Mouse (Mus musculus): ENCODE results near the gene Card19. TPM values are rescaled to one million over a fixed set of nuclear protein-coding genes. Genes with fewer than 3 reads are reported as not detected.

Gene Card19
- 108 and 124 TPM in 2 replicates for polyA plus RNA-seq (2012; rRNA removed)

DNA sequence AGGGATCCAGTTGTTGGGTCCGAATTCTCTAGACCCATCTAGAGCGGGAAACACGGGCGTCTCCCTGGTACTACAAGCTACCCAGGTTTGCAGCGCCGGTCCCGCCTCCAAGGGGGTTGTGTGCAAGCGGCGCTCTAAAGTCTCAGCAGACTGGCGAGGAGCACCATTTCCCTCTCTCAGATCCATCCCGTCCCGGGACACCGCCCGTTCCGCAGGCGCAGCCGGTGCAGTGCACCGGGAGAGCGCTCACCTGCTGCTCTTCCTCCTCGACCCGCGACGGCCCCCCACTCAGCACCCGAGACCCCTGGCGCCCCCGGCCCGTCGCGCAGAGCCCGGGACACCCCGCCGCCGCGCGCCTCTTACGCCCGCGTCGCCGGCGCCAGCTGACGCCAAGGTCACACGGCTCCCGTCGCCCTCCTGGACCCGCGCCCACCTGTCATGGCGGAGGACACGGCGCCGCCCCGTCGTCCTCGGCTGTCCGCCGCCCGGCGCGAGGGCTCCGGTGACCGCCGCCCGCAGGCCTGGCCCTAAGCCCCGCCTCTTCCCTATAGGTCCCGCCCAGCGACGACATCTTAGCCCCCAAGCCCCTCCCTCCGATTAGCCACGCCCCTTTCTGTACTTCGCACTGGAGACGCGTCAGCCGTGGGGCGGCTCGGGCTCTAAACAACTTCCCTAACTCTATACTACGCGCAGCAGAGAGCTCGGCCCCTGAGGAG, at the start of gene Card19:
TSS of gene Card19 (minus strand) at position 534 of the 716 bp plus-strand sequence.
- WGBS = under 1% methylated on average over 78 of the region's 78 CpGs
- no peaks in the 10 kb centered on the region for H3K36me3 ChIP-seq (ENCODE audit: control insufficient read depth, insufficient read depth, low read length)
- peak within 1 kb of the TSS; percentile 67 for H3K4me3 ChIP-seq (ENCODE audit: insufficient read depth, low read depth, low read length)
- peak within 1 kb of the TSS; percentile 91 for H3K27ac ChIP-seq (ENCODE audit: insufficient read depth, low read depth, low read length)
- H3K27me3 ChIP-seq (replicated peaks; ENCODE audit: control insufficient read depth, insufficient read depth, low read length) = no peaks in the 10 kb centered on the region
- H3K4me1 ChIP-seq (ENCODE audit: control insufficient read depth, insufficient read depth, low read length) = peaks cover 12% of the 10 kb centered on the region; the same call in 1 of the 2 replicates
- TF ChIP-seq POLR2A (IDR thresholded peaks at IDR 0.05; ENCODE audit: low read depth, low read length) (peak; percentile 46), CTCF (conservative IDR thresholded peaks at IDR 0.05; ENCODE audit: insufficient read depth, insufficient read length, low read depth, low read length) (no peak)
- DNase-seq = peak; percentile 98

GRCm38 (mm10) chr13:49260036-49260722, 44.3 kb upstream of the Card19 start:
- Histone ChIP-seq H3K4me3 (ENCODE audit: insufficient read depth, low read depth, low read length) (no peak overlapping the region), H3K36me3 (ENCODE audit: control insufficient read depth, insufficient read depth, low read length) (no peaks in the 10 kb centered on the region), H3K4me1 (ENCODE audit: control insufficient read depth, insufficient read depth, low read length) (no peaks in the 10 kb centered on the region), H3K27ac (ENCODE audit: insufficient read depth, low read depth, low read length) (no peak overlapping the region), H3K27me3 (replicated peaks; ENCODE audit: control insufficient read depth, insufficient read depth, low read length) (no peaks in the 10 kb centered on the region)
- 57% methylated on average over 15 of the region's 15 CpGs for WGBS
- DNase-seq = no peak
- no peak for TF ChIP-seq CTCF (conservative IDR thresholded peaks at IDR 0.05; ENCODE audit: insufficient read depth, insufficient read length, low read depth, low read length)
- no peak for TF ChIP-seq POLR2A (IDR thresholded peaks at IDR 0.05; ENCODE audit: low read depth, low read length)

DNA sequence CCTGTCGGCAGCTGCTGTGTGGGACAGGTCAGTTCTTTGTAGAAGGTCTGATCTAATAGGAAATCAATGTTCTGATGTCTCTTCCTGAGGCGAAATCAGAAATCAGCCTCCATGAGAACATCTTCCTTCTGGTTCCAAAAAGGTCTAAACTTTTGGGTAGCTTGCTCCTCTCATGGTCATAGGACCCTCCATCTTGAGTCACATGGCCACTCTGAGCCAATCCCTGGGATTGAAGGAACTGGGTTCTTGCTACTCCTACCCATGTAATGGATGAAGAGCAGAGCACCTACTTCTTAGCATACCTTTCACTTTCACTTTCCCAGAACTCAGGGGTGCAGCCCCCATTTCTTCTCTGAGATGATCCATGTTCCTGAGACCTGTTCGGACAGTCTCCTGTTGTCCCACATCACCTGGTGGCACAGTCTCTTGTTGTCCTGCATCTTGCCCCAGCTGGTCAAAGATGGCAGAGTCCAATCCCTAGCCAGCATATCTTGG, 42.0 kb upstream of the Card19 start:
- Histone ChIP-seq H3K36me3 (ENCODE audit: control insufficient read depth, insufficient read depth, low read length) (no peaks in the 10 kb centered on the region), H3K4me3 (ENCODE audit: insufficient read depth, low read depth, low read length) (no peak overlapping the region), H3K27me3 (replicated peaks; ENCODE audit: control insufficient read depth, insufficient read depth, low read length) (no peaks in the 10 kb centered on the region), H3K27ac (ENCODE audit: insufficient read depth, low read depth, low read length) (no peak overlapping the region), H3K4me1 (ENCODE audit: control insufficient read depth, insufficient read depth, low read length) (no peaks in the 10 kb centered on the region)
- no peak for DNase-seq
- no peak for TF ChIP-seq POLR2A (IDR thresholded peaks at IDR 0.05; ENCODE audit: low read depth, low read length)
- no peak for TF ChIP-seq CTCF (conservative IDR thresholded peaks at IDR 0.05; ENCODE audit: insufficient read depth, insufficient read length, low read depth, low read length)
- WGBS = 74% methylated on average over 3 of the region's 3 CpGs

DNA sequence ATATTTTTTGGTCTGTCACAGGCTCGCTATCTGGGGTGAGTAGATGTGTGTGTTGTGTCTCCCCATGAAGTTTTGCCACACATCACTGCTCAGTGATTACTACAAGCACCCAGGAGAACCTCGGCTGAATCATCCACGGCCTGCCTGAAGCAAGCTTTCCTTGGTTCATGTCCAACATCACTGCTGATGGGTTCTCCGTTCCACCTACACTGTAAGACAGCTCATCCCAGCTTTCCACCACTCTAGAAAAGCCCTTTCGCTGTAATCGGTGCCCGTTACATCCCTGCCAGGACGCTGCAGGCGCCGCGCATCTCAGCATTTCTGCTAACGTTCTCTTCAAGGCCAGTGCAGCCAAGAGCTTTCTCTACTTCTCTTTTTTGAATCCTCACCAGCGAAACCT, 36.9 kb upstream of the Card19 start:
- no peak overlapping the region for H3K4me3 ChIP-seq (ENCODE audit: insufficient read depth, low read depth, low read length)
- no peaks in the 10 kb centered on the region for H3K27me3 ChIP-seq (replicated peaks; ENCODE audit: control insufficient read depth, insufficient read depth, low read length)
- no peak for DNase-seq
- H3K36me3 ChIP-seq (ENCODE audit: control insufficient read depth, insufficient read depth, low read length) = no peaks in the 10 kb centered on the region
- TF ChIP-seq CTCF (conservative IDR thresholded peaks at IDR 0.05; ENCODE audit: insufficient read depth, insufficient read length, low read depth, low read length) = no peak
- WGBS = 85% methylated on average over 13 of the region's 13 CpGs
- H3K4me1 ChIP-seq (ENCODE audit: control insufficient read depth, insufficient read depth, low read length) = peaks cover 14% of the 10 kb centered on the region; the same call in 1 of the 2 replicates
- H3K27ac ChIP-seq (ENCODE audit: insufficient read depth, low read depth, low read length) = no peak overlapping the region

DNA sequence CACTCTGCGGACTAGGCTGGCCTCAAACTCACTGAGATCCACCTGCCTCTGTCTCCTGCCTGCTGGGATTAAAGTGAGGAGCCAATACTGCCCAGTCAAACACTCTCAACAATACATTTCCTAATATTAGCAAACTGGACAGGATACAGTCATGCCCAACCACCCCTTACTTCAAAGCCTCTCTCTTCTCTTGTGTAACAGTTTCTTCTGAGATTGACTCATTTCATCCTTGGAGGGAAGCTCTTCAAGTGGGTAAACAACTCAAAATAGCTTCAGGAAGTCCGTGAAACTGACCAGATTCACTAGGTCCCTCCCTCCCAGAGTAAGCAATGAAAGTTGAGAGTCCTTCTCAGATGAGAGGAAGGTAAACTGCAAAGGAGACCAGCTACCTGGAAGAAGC, 36.3 kb upstream of the Card19 start:
- WGBS = 68% methylated on average over 2 of the region's 2 CpGs
- Histone ChIP-seq H3K4me3 (ENCODE audit: insufficient read depth, low read depth, low read length) (no peak overlapping the region), H3K27ac (ENCODE audit: insufficient read depth, low read depth, low read length) (no peak overlapping the region), H3K4me1 (ENCODE audit: control insufficient read depth, insufficient read depth, low read length) (peaks cover 14% of the 10 kb centered on the region; the same call in 1 of the 2 replicates), H3K36me3 (ENCODE audit: control insufficient read depth, insufficient read depth, low read length) (no peaks in the 10 kb centered on the region), H3K27me3 (replicated peaks; ENCODE audit: control insufficient read depth, insufficient read depth, low read length) (no peaks in the 10 kb centered on the region)
- DNase-seq = no peak
- no peak for TF ChIP-seq POLR2A (IDR thresholded peaks at IDR 0.05; ENCODE audit: low read depth, low read length)
- TF ChIP-seq CTCF (conservative IDR thresholded peaks at IDR 0.05; ENCODE audit: insufficient read depth, insufficient read length, low read depth, low read length) = no peak

- Histone ChIP-seq H3K4me3 (ENCODE audit: insufficient read depth, low read depth, low read length) (no peak overlapping the region), H3K27me3 (replicated peaks; ENCODE audit: control insufficient read depth, insufficient read depth, low read length) (no peaks in the 10 kb centered on the region), H3K36me3 (ENCODE audit: control insufficient read depth, insufficient read depth, low read length) (no peaks in the 10 kb centered on the region), H3K4me1 (ENCODE audit: control insufficient read depth, insufficient read depth, low read length) (peaks cover 14% of the 10 kb centered on the region; the same call in 1 of the 2 replicates), H3K27ac (ENCODE audit: insufficient read depth, low read depth, low read length) (no peak overlapping the region; the same call in 1 of the 2 replicates)
- DNase-seq = no peak
- TF ChIP-seq POLR2A (IDR thresholded peaks at IDR 0.05; ENCODE audit: low read depth, low read length) (no peak), CTCF (conservative IDR thresholded peaks at IDR 0.05; ENCODE audit: insufficient read depth, insufficient read length, low read depth, low read length) (no peak)
- WGBS = 58% methylated on average over 4 of the region's 4 CpGs
Observed at GRCm38 (mm10) chr13:49250716-49251517, 35.1 kb upstream of the Card19 start.

All from kidney, adult 2 months (tissue).